Mouse (Mus musculus): ENCODE measurements at regions not wholly inside any gene's neighbourhood (a gene's known extent, or its start where the extent isn't known, plus 50 kb on each side); places are given as distances from the start of the nearest gene placed in this dataset.

GRCm38 (mm10) chr16:25584337-25585069 is 99.1 kb upstream of the Trp63 start:
- DNase-seq (ENCODE audit: low spot score in 2 of 2) = no peak

GRCm38 (mm10) chr16:25585070-25585454 is 98.5 kb upstream of the Trp63 start:
- DNase-seq (ENCODE audit: low spot score in 2 of 2) = no peak

GRCm38 (mm10) chr16:25585953-25586352 is 97.6 kb upstream of the Trp63 start:
- DNase-seq (ENCODE audit: low spot score in 2 of 2) = no peak

- DNase-seq (ENCODE audit: low spot score in 2 of 2) = no peak
Observed at GRCm38 (mm10) chr16:25587879-25588347, 95.7 kb upstream of the Trp63 start.

GRCm38 (mm10) chr16:25597435-25597834 is 86.1 kb upstream of the Trp63 start:
- DNase-seq (ENCODE audit: low spot score in 2 of 2) = no peak

- no peak for DNase-seq (ENCODE audit: low spot score in 2 of 2)
Observed at GRCm38 (mm10) chr16:25603121-25603520, 80.4 kb upstream of the Trp63 start.

- no peak for DNase-seq (ENCODE audit: low spot score in 2 of 2)
Observed at GRCm38 (mm10) chr16:25615229-25615628, 68.3 kb upstream of the Trp63 start.

- no peak for DNase-seq (ENCODE audit: low spot score in 2 of 2)
Observed at GRCm38 (mm10) chr16:25615646-25616045, 67.9 kb upstream of the Trp63 start.

- no peak for DNase-seq (ENCODE audit: low spot score in 2 of 2)
Observed at GRCm38 (mm10) chr16:25618898-25619297, 64.7 kb upstream of the Trp63 start.

- no peak for DNase-seq (ENCODE audit: low spot score in 2 of 2)
Observed at GRCm38 (mm10) chr16:25622651-25623050, 60.9 kb upstream of the Trp63 start.

- no peak for DNase-seq (ENCODE audit: low spot score in 2 of 2)
Observed at GRCm38 (mm10) chr16:25623986-25624623, 59.5 kb upstream of the Trp63 start.

GRCm38 (mm10) chr16:25629750-25630149 is 53.8 kb upstream of the Trp63 start:
- no peak for DNase-seq (ENCODE audit: low spot score in 2 of 2)

GRCm38 (mm10) chr16:25631139-25631716 is 52.3 kb upstream of the Trp63 start:
- DNase-seq (ENCODE audit: low spot score in 2 of 2) = no peak

Data from cerebellum, postnatal 4 days (tissue).